Mouse (Mus musculus) G1E (cell line): ENCODE data around the gene Kcnj11.

Experiments used
- CTCF ChIP-seq: IDR thresholded peaks from 2 replicates; pipeline ENCODE4 v1.5.1; 2012; ENCODE audit warnings: low read depth, low read length, inconsistent platforms, mixed read lengths
- GATA1 ChIP-seq: IDR thresholded peaks from 2 replicates; pipeline ENCODE4 v1.6.1; 2012; ENCODE audit warnings: borderline replicate concordance, low read length, inconsistent platforms, mixed read lengths

GRCm38 (mm10) chr7:46047873-46048562 is 52.5 kb downstream of the Kcnj11 start:
- no peak for TF ChIP-seq GATA1
- TF ChIP-seq CTCF: no peak
